Mouse (Mus musculus) lung, embryonic 16.5 days (tissue): ENCODE measurements at regions not wholly inside any gene's neighbourhood (a gene's known extent, or its start where the extent isn't known, plus 50 kb on each side); places are given as distances from the start of the nearest gene placed in this dataset.

Source experiments
- ATAC-seq: fragments of 200-750 bp; cut with Nextera tagmentation; 2 replicates; pipeline ENCODE4 v1.8.0; 2017; ENCODE audit warnings: low read depth, mild to moderate bottlenecking, moderate library complexity
- H3K27ac ChIP-seq: fragments of 300-500 bp; sonication (generic); 2 replicates; pipeline ENCODE4 v1.5.1; 2014; ENCODE audit warnings: mild to moderate bottlenecking, control low read depth, low read length
- H3K27me3 ChIP-seq: fragments of 300-500 bp; sonication (generic); 2 replicates; pipeline ENCODE4 v1.6.1; 2014; ENCODE audit warnings: low read depth, low read length, mixed read lengths; ENCODE audit not compliant: control insufficient read depth, insufficient read depth
- H3K36me3 ChIP-seq: fragments of 300-500 bp; sonication (generic); 2 replicates; pipeline ENCODE4 v1.6.1; 2014; ENCODE audit warnings: low read length; ENCODE audit not compliant: control insufficient read depth, insufficient read depth
- H3K4me1 ChIP-seq: fragments of 300-500 bp; sonication (generic); replicated peaks from 2 replicates; pipeline ENCODE4 v1.6.1; 2014; ENCODE audit warnings: low read length, mixed read lengths; ENCODE audit not compliant: control insufficient read depth, insufficient read depth
- H3K4me2 ChIP-seq: fragments of 300-500 bp; sonication (generic); 2 replicates; pipeline ENCODE4 v1.6.1; 2014; ENCODE audit warnings: low read depth, low read length, control low read depth
- H3K4me3 ChIP-seq: fragments of 300-500 bp; sonication (generic); 2 replicates; pipeline ENCODE4 v1.5.1; 2014; ENCODE audit warnings: mild to moderate bottlenecking, low read length, control low read depth
- H3K9ac ChIP-seq: fragments of 300-500 bp; sonication (generic); 2 replicates; pipeline ENCODE4 v1.6.1; 2014; ENCODE audit warnings: low read length, control low read depth
- H3K9me3 ChIP-seq: fragments of 300-500 bp; sonication (generic); 2 replicates; pipeline ENCODE4 v1.6.1; 2016; ENCODE audit warnings: low read length; ENCODE audit not compliant: control insufficient read depth
- WGBS: fragments of 180-500 bp; shearing (Covaris S2); extraction: QIAGEN DNeasy Blood & Tissue Kit; methylation state at CpG from one replicate; pipeline ENCODE4 v1.1.7; 2014; 5-methylcytosine and 5-hydroxymethylcytosine counted together

DNA sequence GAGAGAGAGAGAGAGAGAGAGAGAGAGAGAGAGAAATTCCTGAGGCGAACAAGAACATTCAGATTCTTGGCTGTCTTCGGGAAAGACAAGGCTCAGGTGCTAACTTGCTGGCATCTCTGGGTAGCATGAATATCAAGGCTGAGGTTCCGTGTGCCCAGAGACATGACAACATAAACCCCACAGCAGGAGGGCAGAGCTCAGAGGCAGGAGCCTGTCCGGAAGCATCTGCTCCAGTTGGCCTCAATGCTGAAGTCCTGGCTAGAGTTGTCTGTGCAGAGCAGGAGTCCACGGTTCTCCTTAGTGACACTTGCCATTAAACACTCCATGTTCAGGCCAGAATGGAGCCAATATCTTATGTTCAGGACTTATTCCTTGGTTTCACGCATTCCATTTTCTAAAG is 555.6 kb downstream of the Plekhb2 start:
- 72% methylated on average over 6 of the region's 6 CpGs for WGBS
- H3K27me3 ChIP-seq: no peaks in the 10 kb centered on the region
- no peak overlapping the region for H3K9ac ChIP-seq
- H3K4me2 ChIP-seq: no peak overlapping the region
- no peaks in the 10 kb centered on the region for H3K36me3 ChIP-seq
- H3K4me1 ChIP-seq: no peaks in the 10 kb centered on the region
- no peak overlapping the region for H3K4me3 ChIP-seq
- no peaks in the 10 kb centered on the region for H3K9me3 ChIP-seq
- no peak for ATAC-seq
- H3K27ac ChIP-seq: no peak overlapping the region

DNA sequence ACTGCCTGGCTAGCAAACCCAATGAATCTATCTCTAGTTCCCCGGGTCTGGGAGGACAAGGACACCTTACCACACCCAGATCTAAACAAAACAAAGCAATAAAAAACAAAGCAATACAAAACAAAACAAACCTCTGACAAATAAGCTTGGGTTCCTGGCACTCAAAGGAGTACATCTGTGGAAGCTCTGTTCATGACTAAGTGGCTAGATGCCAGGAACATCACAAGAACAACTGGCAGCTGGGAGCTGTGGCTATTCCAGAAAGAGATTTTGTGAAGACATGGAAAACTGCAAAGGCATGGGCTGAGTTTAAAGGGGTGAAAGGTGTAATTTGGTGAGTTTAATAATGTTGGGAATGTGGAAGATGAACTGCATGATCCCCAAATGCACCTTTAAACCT is 565.9 kb downstream of the Plekhb2 start:
- no peak for ATAC-seq
- Histone ChIP-seq H3K27me3 (no peaks in the 10 kb centered on the region), H3K4me1 (no peaks in the 10 kb centered on the region), H3K36me3 (no peaks in the 10 kb centered on the region), H3K4me3 (no peak overlapping the region), H3K27ac (no peak overlapping the region), H3K9ac (no peak overlapping the region), H3K9me3 (no peaks in the 10 kb centered on the region), H3K4me2 (no peak overlapping the region)
- WGBS: 60% methylated on average over 1 of the region's 1 CpGs

DNA sequence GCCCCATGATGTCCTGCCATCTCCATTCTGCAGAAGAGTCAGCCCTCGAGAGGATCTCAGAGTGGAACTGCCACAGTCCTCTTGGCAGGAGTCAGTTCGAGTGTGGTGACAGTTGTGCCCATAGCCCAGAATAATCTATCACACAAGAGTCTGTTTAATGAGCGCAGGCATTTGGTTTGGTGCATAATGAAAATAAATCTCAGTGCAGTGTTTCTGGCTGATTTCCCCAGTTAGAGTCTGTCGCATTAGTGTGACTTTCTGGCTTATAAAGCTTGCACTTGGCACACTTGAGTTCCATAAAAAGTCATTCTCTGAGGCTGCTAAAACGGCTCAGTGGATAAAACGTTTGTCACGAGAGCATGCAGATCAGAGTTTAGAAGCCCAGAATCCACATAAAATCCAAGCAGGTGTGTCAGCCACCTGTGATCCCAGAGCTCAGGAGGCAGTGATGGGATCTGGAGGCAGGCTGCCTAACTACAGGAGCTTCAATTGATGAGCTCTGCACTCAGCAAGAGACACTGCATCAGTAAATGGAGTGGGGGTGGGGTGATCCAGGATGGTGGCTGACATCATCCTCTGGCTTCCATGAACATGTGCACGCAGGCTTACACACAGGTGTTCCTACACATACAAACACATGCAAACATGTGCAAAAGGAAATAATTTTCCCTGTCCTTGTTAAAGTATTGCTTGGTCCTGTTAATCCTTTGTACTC is 578.5 kb downstream of the Plekhb2 start:
- 79% methylated on average over 8 of the region's 8 CpGs for WGBS
- H3K9ac ChIP-seq: no peak overlapping the region
- no peak overlapping the region for H3K4me3 ChIP-seq
- no peaks in the 10 kb centered on the region for H3K36me3 ChIP-seq
- H3K9me3 ChIP-seq: no peaks in the 10 kb centered on the region
- no peaks in the 10 kb centered on the region for H3K4me1 ChIP-seq
- H3K27ac ChIP-seq: no peak overlapping the region
- ATAC-seq: no peak
- no peak overlapping the region for H3K4me2 ChIP-seq
- no peaks in the 10 kb centered on the region for H3K27me3 ChIP-seq

DNA sequence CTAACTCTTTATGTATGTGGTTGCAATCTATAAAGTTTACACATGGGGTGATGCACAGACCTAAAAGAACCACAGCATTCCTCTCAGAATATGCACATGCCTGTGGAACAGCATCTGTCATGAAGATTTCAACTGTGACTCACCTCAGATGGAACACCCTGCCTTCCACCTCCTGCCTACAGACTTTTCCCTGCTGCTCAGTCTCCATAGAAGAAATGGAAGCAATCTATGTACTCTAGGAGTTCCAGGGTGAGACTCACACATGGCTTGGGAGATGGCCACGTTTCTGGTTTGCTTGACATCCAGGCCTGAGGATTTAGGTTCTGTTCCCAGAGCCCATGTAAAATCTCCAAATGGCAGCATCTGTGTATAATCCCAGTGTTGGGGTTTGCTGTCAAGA is 579.7 kb downstream of the Plekhb2 start:
- H3K4me2 ChIP-seq: no peak overlapping the region
- no peaks in the 10 kb centered on the region for H3K4me1 ChIP-seq
- H3K9ac ChIP-seq: no peak overlapping the region
- ATAC-seq: no peak
- 64% methylated on average over 1 of the region's 1 CpGs for WGBS
- no peaks in the 10 kb centered on the region for H3K36me3 ChIP-seq
- no peaks in the 10 kb centered on the region for H3K27me3 ChIP-seq
- H3K27ac ChIP-seq: no peak overlapping the region
- no peaks in the 10 kb centered on the region for H3K9me3 ChIP-seq
- H3K4me3 ChIP-seq: no peak overlapping the region

DNA sequence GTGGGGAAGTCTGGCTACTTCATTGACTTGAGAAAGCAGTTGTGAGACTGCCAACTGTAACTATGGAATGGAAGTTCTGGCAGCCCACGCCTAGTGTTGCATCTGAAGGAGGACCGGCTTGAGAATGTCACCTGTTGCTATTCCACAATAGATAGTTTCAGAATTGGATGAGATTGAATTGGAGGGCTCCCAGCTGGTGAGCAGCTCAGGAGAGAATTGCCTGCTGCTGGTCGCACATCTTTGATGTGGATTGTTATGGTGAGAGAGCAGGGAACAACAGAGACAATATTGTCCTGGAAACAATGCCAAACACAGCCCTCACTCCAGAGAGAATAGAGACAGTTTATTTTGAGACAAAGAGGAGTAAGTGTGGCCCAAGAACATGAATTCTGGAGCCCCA is 585.9 kb downstream of the Plekhb2 start:
- H3K27ac ChIP-seq: no peak overlapping the region
- no peaks in the 10 kb centered on the region for H3K27me3 ChIP-seq
- H3K36me3 ChIP-seq: no peaks in the 10 kb centered on the region
- no peak overlapping the region for H3K4me3 ChIP-seq
- H3K4me1 ChIP-seq: no peaks in the 10 kb centered on the region
- no peak overlapping the region for H3K9ac ChIP-seq
- WGBS: 83% methylated on average over 3 of the region's 3 CpGs
- no peaks in the 10 kb centered on the region for H3K9me3 ChIP-seq
- H3K4me2 ChIP-seq: no peak overlapping the region
- ATAC-seq: no peak

DNA sequence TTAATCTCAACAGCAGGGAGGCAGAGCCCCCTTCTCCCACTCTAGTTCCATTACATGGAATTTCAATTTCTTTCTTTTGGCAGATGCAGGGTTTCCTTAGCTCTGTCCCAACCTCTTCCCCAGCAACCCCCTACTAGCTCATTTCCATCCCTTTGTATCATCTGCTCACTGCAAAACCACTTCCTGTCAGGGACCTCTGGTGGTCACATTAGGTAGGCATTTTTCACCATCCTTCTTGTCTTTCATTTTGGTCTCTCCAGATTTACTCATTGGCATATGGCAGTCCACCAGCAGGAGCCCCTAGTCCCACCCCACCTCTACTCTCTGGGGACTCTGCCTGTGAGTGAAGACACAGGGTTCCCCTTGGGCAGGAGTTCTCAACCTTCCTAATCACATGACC is 597.6 kb downstream of the Plekhb2 start:
- no peak for ATAC-seq
- Histone ChIP-seq H3K36me3 (no peaks in the 10 kb centered on the region), H3K4me2 (no peak overlapping the region), H3K27me3 (no peaks in the 10 kb centered on the region), H3K9ac (no peak overlapping the region), H3K4me3 (no peak overlapping the region), H3K9me3 (no peaks in the 10 kb centered on the region), H3K4me1 (no peaks in the 10 kb centered on the region), H3K27ac (no peak overlapping the region)

DNA sequence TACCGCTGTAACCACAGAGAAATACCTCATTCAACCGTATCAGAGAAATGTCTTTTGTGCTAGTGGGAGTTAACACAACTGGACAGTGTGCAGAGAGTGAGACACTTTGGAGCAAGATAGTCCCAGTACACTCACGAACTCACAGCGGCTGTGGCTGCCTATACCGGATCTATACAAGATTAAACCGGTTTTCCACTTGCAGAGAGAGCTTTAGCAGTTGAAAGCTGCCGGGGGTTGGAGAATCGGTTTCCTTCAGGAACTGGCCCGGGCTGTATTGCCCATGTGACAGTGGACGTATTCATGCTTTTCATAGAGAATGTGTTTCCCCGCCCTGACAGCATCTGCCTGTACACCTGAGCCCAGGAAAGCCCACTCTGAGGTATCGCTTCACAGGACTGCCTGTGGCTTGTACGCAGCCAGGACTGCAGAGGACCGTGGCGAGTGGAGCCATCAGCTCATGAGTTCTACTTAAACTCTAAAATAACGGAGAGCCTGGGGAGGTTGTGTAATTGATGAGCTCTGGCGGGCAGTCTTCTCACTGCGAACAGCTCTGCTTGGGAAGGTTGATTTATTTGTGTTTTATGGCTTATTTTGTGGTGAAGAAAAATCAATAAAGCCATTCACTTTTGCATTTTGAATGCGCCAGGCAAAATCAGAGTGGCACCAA is 602.8 kb downstream of the Plekhb2 start:
- H3K27me3 ChIP-seq: no peaks in the 10 kb centered on the region
- no peak overlapping the region for H3K9ac ChIP-seq
- no peaks in the 10 kb centered on the region for H3K36me3 ChIP-seq
- WGBS: 76% methylated on average over 19 of the region's 19 CpGs
- no peak overlapping the region for H3K4me2 ChIP-seq
- no peak overlapping the region for H3K27ac ChIP-seq
- H3K9me3 ChIP-seq: no peaks in the 10 kb centered on the region
- no peaks in the 10 kb centered on the region for H3K4me1 ChIP-seq
- H3K4me3 ChIP-seq: no peak overlapping the region
- no peak for ATAC-seq

DNA sequence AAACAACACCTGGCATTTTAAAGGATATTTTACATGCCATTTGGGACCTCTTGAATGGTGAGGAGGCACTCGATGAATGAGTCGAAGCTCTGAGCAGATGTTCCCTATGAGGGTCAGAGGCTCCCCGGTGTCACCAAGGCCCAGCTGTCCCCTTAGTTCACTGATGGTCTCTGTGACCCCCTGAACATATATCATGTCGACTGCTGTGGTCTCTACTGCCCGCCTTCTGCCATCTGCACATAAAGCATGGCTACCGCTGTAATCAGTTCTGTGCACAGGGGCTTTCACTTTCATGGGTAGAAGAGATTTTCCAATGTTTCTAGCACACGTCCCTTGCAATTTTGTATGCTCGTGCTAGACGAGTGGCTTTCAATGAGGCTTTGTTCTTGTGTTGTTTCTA is 607.8 kb downstream of the Plekhb2 start:
- WGBS: 61% methylated on average over 9 of the region's 9 CpGs
- ATAC-seq: no peak

DNA sequence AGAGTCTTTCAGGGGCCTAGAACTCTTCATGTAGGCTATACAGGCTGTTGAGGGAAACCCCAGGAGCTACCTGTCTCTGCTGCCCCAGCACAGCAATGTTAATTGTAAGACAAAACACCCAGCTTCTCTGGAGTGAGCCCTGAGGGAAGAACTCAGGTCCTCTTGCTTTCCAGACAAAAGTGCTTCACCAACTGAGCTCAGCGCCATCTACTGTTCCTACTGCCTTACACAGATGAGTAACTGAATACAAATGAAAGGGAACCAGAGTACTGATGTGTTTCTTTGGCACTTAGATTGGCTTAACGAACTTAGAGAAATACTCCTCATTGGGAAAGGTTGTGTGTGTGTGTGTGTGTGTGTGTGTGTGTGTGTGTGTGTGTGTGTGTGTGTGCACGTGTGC is 603.1 kb upstream of the Hs6st1 start:
- Histone ChIP-seq H3K4me3 (no peak overlapping the region), H3K9ac (no peak overlapping the region), H3K4me1 (no peaks in the 10 kb centered on the region), H3K27ac (no peak overlapping the region), H3K36me3 (no peaks in the 10 kb centered on the region), H3K27me3 (no peaks in the 10 kb centered on the region), H3K4me2 (no peak overlapping the region), H3K9me3 (no peaks in the 10 kb centered on the region)
- no peak for ATAC-seq
- WGBS: 41% methylated on average over 2 of the region's 3 CpGs

More for the DNA sequence above, 607.8 kb downstream of the Plekhb2 start:
- H3K4me3 ChIP-seq: no peak overlapping the region
- no peak overlapping the region for H3K27ac ChIP-seq
- H3K4me2 ChIP-seq: no peak overlapping the region
- no peaks in the 10 kb centered on the region for H3K36me3 ChIP-seq
- H3K9ac ChIP-seq: no peak overlapping the region
- H3K27me3 ChIP-seq: no peaks in the 10 kb centered on the region
- no peaks in the 10 kb centered on the region for H3K9me3 ChIP-seq
- H3K4me1 ChIP-seq: no peaks in the 10 kb centered on the region
